Comparison of ENCODE assay signal across 34 mouse cellular contexts in the genomic region with DNA sequence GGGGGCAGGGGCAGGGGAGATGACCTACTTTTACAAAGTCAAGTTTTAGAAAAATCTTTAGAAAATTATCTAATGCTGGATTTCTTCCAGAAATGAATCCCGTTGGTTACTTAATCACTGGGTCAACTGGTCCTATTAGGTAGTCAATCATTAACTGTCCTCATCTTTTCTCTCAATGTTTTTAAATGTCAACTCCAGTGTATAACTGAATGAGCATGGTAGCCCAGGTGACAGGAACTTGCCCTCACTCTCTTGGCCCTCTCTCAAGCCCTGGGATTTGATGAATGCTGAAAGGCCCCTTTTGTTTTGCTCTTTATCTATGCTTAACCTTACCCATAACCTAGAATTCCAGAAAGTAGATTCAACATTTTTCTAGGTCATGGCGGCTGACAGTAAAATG. TPM values are rescaled to one million over a fixed set of nuclear protein-coding genes. Genes with fewer than 3 reads are reported as not detected.
DNase-seq lines count a peak whose midpoint lies in the region; ATAC-seq and TF ChIP-seq lines count a peak whose summit lies in the region.
"Had no signal": no experiment of that assay in that cellular context is flagged by ENCODE, and none has a peak within 500 bp of the region (broad histone marks: within the 10 kb centered on the region; RNA-seq: fewer than 3 reads in every experiment).

No protein-coding gene starts in this region.

- H3K9ac ChIP-seq in liver, postnatal 0 days (replicated peaks) = no peak overlapping the region
- H3K9ac ChIP-seq: embryonic facial prominence, embryonic 15.5 days; hindbrain, embryonic 15.5 days; liver, embryonic 14.5 days had no signal

- WGBS in liver, postnatal 0 days (ENCODE audit: insufficient replicate concordance) = 68% methylated on average over 2 of the region's 2 CpGs

- no peak for TF ChIP-seq EP300 in liver, postnatal 0 days (IDR thresholded peaks at IDR 0.05; ENCODE audit: low read depth)

- no peak for TF ChIP-seq CTCF in liver, postnatal 0 days (IDR thresholded peaks at IDR 0.05; ENCODE audit: low read depth)

- H3K4me2 ChIP-seq in liver, postnatal 0 days (ENCODE audit: low read depth, low read length) = no peak overlapping the region
- H3K4me2 ChIP-seq: embryonic facial prominence, embryonic 15.5 days; hindbrain, embryonic 15.5 days had no signal

- ATAC-seq in liver, postnatal 0 days = peak; percentile 69
- ATAC-seq: forebrain, embryonic 14.5 days; midbrain, embryonic 16.5 days had no signal

- H3K27me3 ChIP-seq in liver, postnatal 0 days (ENCODE audit: insufficient read depth, low read length) = no peaks in the 10 kb centered on the region
- H3K27me3 ChIP-seq: embryonic facial prominence, embryonic 15.5 days; hindbrain, embryonic 15.5 days; Patski had no signal

- H3K27ac ChIP-seq in liver, postnatal 0 days (ENCODE audit: low read depth) = no peak overlapping the region
- H3K27ac ChIP-seq: embryonic facial prominence, embryonic 15.5 days; gastrocnemius, adult 2 months; heart, embryonic 10.5 days; hindbrain, embryonic 15.5 days; layer of hippocampus, adult 2 months; liver, embryonic 14.5 days; midbrain, embryonic 10.5 days had no signal

- H3K4me1 ChIP-seq in liver, postnatal 0 days (ENCODE audit: insufficient read depth) = peaks cover 7% of the 10 kb centered on the region
- H3K4me1 ChIP-seq: embryonic facial prominence, embryonic 15.5 days; heart, embryonic 10.5 days; hindbrain, embryonic 15.5 days; midbrain, embryonic 10.5 days had no signal

- H3K36me3 ChIP-seq in liver, postnatal 0 days (replicated peaks; ENCODE audit: insufficient read depth, low read length) = no peaks in the 10 kb centered on the region
- H3K36me3 ChIP-seq: embryonic facial prominence, embryonic 15.5 days; heart, embryonic 10.5 days; hindbrain, embryonic 15.5 days; midbrain, embryonic 10.5 days had no signal

- no peak overlapping the region for H3K4me3 ChIP-seq in liver, postnatal 0 days (ENCODE audit: low read depth, low read length)
- H3K4me3 ChIP-seq: embryonic facial prominence, embryonic 15.5 days; gastrocnemius, adult 2 months; heart, embryonic 10.5 days; hindbrain, embryonic 15.5 days; layer of hippocampus, adult 2 months; midbrain, embryonic 10.5 days; myocyte had no signal

- DNase-seq in kidney, adult 11 months = peak; percentile 61
- no peak for DNase-seq in kidney, postnatal 10 days
- DNase-seq in liver, postnatal 0 days = no peak
- no peak for DNase-seq in liver
- DNase-seq in Muller cell, postnatal 12 days (ENCODE audit: inconsistent ontology term) = peak; percentile 6
- peak; percentile 27 for DNase-seq in kidney, postnatal 14 days
- DNase-seq in layer of hippocampus, adult 8-10 months (ENCODE audit: low spot score in 2 of 2) = no peak
- DNase-seq: adrenal gland, postnatal 36 days; cerebellum, adult 9-10 months; gastrocnemius, adult 2 months; layer of hippocampus, postnatal 36 days; right cerebral cortex, postnatal 4 days had no signal

- H3K9me3 ChIP-seq in liver, postnatal 0 days (ENCODE audit: low read length) = no peaks in the 10 kb centered on the region
- H3K9me3 ChIP-seq: embryonic facial prominence, embryonic 15.5 days; heart, embryonic 10.5 days; hindbrain, embryonic 15.5 days; midbrain, embryonic 10.5 days had no signal

RNA-seq across cellular contexts. Expression of a gene that starts 9.4 kb away (rescaled TPM):
- polyA plus RNA-seq in liver, postnatal 0 days (2015; fragmentation: Nextera tagmentation; extraction: Ambion mirVana) = 0.95 and 2.5 TPM in 2 replicates
- total RNA-seq in layer of hippocampus, adult 8-10 months (2022) = 10 to 100 TPM; 11.2 to 14.3 (median 11.6) TPM
- total RNA-seq: common myeloid progenitor, adult 5-6 weeks had no signal

RNA-seq across cellular contexts. Expression of a gene that starts 59.3 kb away (rescaled TPM):
- not detected in 2 replicates for polyA plus RNA-seq in liver, postnatal 0 days (2015; fragmentation: Nextera tagmentation; extraction: Ambion mirVana)
- not detected for total RNA-seq in layer of hippocampus, adult 8-10 months (2022)
- total RNA-seq: adrenal gland, adult 18-20 months; adrenal gland, postnatal 36 days; gastrocnemius, adult 2 months; gastrocnemius, postnatal 4 days; hematopoietic stem cell, adult 5-6 weeks; layer of hippocampus, adult 2 months; layer of hippocampus, postnatal 36 days; left cerebral cortex, postnatal 10 days had no signal
- polyA plus RNA-seq: embryonic facial prominence, embryonic 15.5 days; forebrain, embryonic 14.5 days; frontal cortex, adult 2 months; heart, embryonic 10.5 days; heart, embryonic 16.5 days; hindbrain, embryonic 15.5 days; intestine, embryonic 14.5 days; limb, embryonic 11.5 days; liver, embryonic 14.5 days; midbrain, embryonic 10.5 days; midbrain, embryonic 16.5 days; myocyte; neural tube, embryonic 14.5 days; Patski; stomach, embryonic 16.5 days; thymus, postnatal 0 days had no signal

Comparison
In these comparisons a context has a peak if more than half of its experiments do, and no peak if none do; other contexts are left out.
1. DNase-seq: peak in kidney, adult 11 months (single experiment), Muller cell, postnatal 12 days (single experiment) and kidney, postnatal 14 days (single experiment); none in kidney, postnatal 10 days (single experiment), liver, postnatal 0 days (single experiment), liver (single experiment) and layer of hippocampus, adult 8-10 months (0 of 2).